Mouse (Mus musculus): ENCODE data around the gene Zfp292.

The Zfp292 gene

DNA sequence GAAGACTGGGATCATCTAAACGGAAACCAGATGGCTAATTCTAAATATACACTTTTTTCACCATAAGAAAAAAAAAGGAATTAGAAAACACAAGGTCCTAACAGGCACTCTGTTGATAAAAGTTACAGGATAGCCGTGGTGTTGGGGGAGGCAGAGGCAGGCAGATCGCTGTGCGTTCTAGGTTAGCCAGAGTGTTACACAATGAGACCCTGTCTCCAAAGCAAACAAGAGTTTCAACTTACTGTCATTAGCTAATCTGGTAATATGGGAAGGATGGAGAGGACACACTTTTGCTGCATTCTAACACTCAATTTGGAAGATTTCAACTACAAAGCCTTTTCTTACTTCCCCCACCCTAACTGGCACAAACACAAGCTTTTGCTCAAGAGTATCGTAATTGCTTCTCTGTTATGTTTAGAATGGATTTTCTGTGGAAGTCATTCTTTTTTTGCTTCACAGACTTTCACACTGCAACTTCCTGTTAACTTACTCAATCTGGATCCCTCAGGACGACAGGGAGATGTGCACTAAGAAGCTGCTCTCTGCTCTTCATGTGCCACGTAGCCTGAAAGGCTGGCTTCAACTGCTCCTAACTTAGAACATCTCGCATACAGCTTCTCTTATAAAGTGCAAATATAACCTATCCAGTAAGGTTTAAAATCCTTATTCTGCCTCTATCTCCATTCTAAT, 85.3 kb downstream of the Zfp292 start:
- in situ Hi-C loops (cut with MboI, MseI): no loop called here

DNA sequence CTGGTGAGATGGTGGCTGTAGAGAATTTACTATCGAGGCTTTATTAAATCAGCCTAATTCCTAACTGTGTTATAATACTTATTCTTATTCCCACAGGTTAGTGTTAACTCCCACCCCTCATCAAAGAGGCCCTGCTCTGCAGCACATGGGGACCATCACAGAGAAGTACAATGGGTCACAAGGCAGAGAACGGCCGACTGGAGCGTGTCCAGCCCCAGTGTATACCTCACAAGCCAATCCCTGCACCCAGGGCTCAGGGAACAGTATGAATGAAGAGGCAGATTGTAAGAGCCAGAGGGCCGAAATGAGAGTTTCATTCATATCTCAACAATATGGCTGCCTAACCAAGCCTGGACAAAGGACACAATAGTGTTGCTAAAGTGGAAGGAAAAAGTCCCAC, 86.5 kb downstream of the Zfp292 start:
- in situ Hi-C loops (cut with MboI, MseI): no loop called here

DNA sequence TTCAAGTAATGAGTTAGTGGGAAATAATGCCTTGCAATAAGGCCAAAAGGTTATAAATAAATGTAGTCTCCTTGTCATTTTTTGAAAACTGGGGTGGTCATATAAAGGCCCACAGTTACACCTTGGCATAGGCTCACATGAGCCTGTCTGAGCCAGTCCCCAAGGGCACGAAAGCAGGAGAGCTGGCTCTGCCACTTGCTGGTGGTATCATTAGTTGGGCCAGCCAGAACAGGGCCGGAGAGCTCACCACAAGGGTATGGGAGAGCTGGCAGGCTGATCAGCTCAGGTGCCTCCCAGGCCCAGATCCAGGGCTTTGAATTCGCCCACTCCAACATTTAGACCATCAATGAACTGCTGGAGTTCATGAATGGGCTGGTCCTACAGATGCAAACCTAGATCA, 96.3 kb downstream of the Zfp292 start:
- in situ Hi-C loops (cut with MboI, MseI): no loop called here

DNA sequence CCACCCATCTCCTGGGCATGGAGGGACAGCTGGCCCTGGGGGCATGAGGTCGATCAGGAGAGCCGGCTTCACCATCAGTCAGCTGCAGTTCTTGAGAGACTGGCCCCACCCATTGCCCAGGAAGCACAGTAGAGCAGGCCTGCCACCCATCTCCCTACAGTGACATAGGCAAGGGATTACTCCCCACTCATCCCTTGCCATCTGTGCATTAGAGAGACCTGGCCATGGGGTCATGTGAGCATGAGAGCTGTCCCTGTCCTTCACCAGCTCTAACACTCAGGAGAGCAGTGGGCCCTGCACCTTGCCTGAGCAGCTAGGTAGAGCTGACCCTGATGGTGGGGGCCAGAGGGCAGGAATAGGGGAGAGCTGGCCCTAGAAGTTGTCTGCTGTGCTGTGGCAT, 97.1 kb downstream of the Zfp292 start:
- in situ Hi-C loops (cut with MboI, MseI): no loop called here

DNA sequence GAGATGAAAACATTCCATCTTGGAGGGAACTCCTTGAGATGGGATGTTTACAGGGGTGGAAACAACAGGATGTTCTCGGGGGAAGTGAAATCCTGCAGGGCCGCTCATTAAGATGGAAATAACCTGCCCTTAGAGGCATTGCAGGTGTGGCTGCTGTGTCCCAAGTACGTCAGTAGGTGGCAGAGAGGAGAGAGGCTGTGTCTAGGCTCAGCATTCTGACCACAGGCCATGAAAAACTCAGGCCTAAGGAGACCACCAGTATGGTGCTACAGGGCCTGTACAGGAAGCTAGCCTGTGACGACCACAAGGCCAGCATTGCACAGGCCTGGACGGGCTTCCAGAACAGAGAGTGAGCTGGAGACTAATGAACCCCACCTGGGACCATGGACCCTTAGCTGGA, 97.9 kb downstream of the Zfp292 start:
- in situ Hi-C loops (cut with MboI, MseI): no loop called here

DNA sequence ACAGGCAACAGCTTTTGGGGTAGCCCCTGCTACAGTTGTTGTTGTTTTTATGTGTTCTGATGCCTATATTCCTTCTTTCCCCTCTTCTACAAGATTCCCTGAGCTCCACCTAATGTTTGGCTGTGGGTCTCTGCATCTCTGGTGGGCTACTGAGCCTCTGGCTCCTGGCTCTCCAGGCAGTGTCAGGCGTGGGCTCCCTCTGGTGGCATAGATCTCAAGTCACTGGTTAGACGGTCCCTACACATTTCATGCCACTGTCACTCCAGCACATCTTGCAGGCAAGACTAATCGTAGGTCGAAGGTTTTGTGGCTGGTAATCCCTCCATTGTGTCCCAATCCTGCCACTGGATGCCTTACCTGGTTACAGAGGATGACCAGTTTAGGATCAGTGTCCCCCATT, 100.0 kb downstream of the Zfp292 start:
- in situ Hi-C loops (cut with MboI, MseI): no loop called here

DNA sequence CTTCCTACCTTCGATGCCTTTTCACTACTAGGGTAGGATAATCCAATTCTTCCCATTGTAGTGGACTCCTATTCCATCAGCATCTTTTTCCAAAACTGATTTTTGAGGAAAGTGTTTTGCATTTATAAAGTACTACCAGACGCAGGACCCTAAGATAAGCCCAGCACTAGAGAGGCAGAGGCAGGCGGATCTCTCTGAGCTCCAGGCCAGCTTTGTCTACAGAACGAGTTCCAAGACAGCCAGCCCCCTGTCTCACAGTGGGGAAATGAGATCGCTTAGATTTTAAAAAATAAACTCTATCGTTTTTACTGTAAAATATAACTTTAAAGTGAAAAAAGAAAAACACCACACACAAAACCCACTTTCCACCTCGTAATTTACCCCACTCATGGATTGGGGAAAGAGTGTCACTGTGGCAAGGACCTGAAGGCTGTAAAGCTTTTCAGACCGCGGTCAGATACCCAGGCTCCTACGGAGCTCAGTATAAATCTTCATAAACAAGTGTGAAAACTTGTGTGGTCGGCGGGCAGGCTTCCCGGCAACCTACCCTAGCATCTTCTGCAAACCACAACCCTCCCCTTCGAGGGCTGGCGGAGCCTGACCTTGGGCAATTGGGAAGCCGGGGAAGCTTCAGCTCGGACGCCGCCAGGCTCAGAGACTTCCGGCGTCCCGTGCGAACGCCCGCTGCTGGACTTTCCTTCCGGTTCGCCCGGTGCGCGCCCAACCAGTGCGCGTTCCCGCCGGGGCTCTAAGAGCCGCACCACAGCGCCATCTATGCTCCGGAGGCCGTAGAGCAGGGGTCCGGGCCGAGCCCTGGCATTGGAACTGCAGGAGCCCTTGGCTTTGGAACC, 104.9 kb downstream of the Zfp292 start, which contains the start of gene Smim8:
TSS of gene Smim8 (minus strand) at position 747 of the 851 bp plus-strand sequence.
- in situ Hi-C loops (cut with MboI, MseI): no loop called here

DNA sequence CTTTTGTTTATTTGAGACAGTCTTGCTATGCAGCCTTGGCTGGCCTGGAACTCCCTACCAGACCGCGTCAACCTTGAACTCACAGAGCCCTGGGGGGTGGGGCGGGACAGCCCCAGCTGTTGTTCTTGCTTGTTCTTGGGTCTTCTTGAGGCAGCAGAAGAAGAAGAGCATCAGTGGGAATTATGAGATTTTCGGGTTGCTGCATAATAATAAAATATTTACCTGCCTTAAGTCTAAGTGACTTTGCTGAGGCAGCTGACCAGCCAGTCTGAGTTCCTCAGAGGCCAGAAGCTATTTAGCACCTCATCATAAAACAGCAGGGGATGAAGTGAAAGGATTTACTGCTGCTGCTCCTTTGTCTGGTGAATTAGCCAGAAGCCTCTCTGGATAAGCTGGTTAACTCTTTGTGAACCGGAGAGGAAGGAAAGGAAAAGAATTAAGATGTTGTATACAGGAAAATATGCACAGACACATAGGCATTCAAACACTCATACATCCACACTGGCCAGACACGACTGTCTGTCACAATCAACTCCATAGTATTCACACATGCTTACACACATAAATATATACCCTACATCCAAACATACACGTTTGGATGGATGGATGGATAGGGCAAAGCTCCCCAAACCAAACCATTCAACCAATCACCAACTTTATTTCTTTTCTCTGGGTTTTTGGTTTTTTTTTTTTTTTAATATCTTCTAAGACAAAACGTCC, 110.9 kb downstream of the Zfp292 start:
- in situ Hi-C loops (cut with MboI, MseI): no loop called here

DNA sequence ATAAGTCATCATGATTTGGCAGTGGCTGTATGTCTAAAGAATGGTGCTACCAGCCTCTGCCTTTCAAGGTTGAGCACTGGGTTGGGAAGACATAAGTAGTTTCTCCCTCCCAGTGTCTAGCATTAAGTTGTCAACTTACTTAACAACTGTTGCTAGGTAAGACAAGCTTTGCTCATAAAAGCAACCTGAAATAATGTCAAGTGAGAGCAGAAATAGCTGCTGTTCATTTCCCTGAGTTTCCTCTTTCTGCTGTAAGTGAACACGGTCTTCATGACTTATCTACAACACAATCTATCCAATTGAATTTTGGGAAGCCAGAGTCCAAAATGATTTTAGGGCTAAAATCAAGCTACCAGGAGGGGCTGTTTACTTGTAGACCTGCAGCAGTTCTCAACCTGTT, 126.6 kb downstream of the Zfp292 start, which contains the start of gene Gm136:
TSS of gene Gm136 (minus strand) at position 101 of the 400 bp plus-strand sequence.
- in situ Hi-C loops (cut with MboI, MseI): no loop called here
